34 mouse cellular contexts compared by ENCODE assay signal in genomic region chr16:92724526-92724925, GRCm38 (mm10).
DNase-seq lines count a peak whose midpoint lies in the region; ATAC-seq lines count a peak whose summit lies in the region.
"Had no signal": no experiment of that assay in that cellular context is flagged by ENCODE, and none has a peak within 500 bp of the region (broad histone marks: within the 10 kb centered on the region; RNA-seq: fewer than 3 reads in every experiment).

No protein-coding gene starts in this region.

- H3K9me3 ChIP-seq in liver, embryonic 12.5 days (replicated peaks), result no peaks in the 10 kb centered on the region
- H3K9me3 ChIP-seq: embryonic facial prominence, embryonic 10.5 days; embryonic facial prominence, embryonic 15.5 days; forebrain, embryonic 13.5 days; hindbrain, embryonic 12.5 days; liver, embryonic 15.5 days; lung, embryonic 15.5 days had no signal

- peak; percentile 31 for DNase-seq in CD4-positive, CD25-positive, alpha-beta regulatory T cell, adult 2 months (ENCODE audit: low read depth, low spot score)
- DNase-seq in MEL-GATA-1-ER (ENCODE audit: extremely low read depth, low read depth), result peak; percentile 76
- peak; percentile 20 for DNase-seq in induced T-regulatory cell, adult 2 months (ENCODE audit: low read depth)
- no peak for DNase-seq in cerebellum, adult 9-10 months
- DNase-seq in thymus, postnatal 14 days, result no peak
- DNase-seq: adrenal gland, adult 8-10 months; cerebellum, adult 11 months; cerebellum, postnatal 10 days; gastrocnemius, postnatal 25 days; heart, adult 18-20 months; heart, postnatal 36 days; kidney, adult 9 months; kidney, postnatal 10 days; liver; lung, postnatal 36 days; midbrain, embryonic 14.5 days; retina, postnatal 1 day; right cerebral cortex, postnatal 25 days; spleen, adult 18-20 months; thymus, adult 18-20 months; thymus, postnatal 36 days had no signal

- 0 out of 2 replicates have a peak, but pooled peaks have one; percentile 15 for ATAC-seq in neutrophil, adult 5-6 weeks (ENCODE audit: extremely low read depth, insufficient number of reproducible peaks, low FRiP score, poor library complexity, severe bottlenecking)
- no peak for ATAC-seq in liver, embryonic 12.5 days
- ATAC-seq: forebrain, embryonic 13.5 days; hindbrain, postnatal 0 days; intestine, postnatal 0 days had no signal

- H3K9ac ChIP-seq in liver, embryonic 12.5 days, result no peak overlapping the region
- H3K9ac ChIP-seq: embryonic facial prominence, embryonic 15.5 days; forebrain, embryonic 13.5 days; hindbrain, embryonic 12.5 days; liver, embryonic 15.5 days; lung, embryonic 15.5 days had no signal

- no peaks in the 10 kb centered on the region for H3K36me3 ChIP-seq in liver, embryonic 12.5 days
- H3K36me3 ChIP-seq: embryonic facial prominence, embryonic 10.5 days; embryonic facial prominence, embryonic 15.5 days; hindbrain, embryonic 12.5 days; liver, embryonic 15.5 days; lung, embryonic 15.5 days had no signal

- peaks cover 34% of the 10 kb centered on the region for H3K4me1 ChIP-seq in liver, embryonic 12.5 days

- no peaks in the 10 kb centered on the region for H3K27me3 ChIP-seq in liver, embryonic 12.5 days (replicated peaks)
- H3K27me3 ChIP-seq: CH12.LX; embryonic facial prominence, embryonic 15.5 days; forebrain, embryonic 13.5 days; hindbrain, embryonic 12.5 days; liver, embryonic 15.5 days; lung, embryonic 15.5 days had no signal

- H3K27ac ChIP-seq in liver, embryonic 12.5 days, result no peak overlapping the region
- H3K27ac ChIP-seq: embryonic facial prominence, embryonic 10.5 days; embryonic facial prominence, embryonic 15.5 days; forebrain, embryonic 13.5 days; hindbrain, embryonic 12.5 days; hindbrain, postnatal 0 days; liver, embryonic 15.5 days; lung, embryonic 15.5 days; stomach, postnatal 0 days had no signal

- H3K4me2 ChIP-seq in liver, embryonic 12.5 days, result no peak overlapping the region
- H3K4me2 ChIP-seq: embryonic facial prominence, embryonic 15.5 days; forebrain, embryonic 13.5 days; heart, embryonic 11.5 days; hindbrain, embryonic 12.5 days; liver, embryonic 15.5 days; lung, embryonic 15.5 days had no signal

- no peak overlapping the region for H3K4me3 ChIP-seq in liver, embryonic 12.5 days
- H3K4me3 ChIP-seq: embryonic facial prominence, embryonic 10.5 days; embryonic facial prominence, embryonic 15.5 days; forebrain, embryonic 13.5 days; hindbrain, embryonic 12.5 days; liver, embryonic 15.5 days; lung, embryonic 15.5 days had no signal

- 33% methylated on average over 3 of the region's 3 CpGs for WGBS in liver, embryonic 12.5 days (ENCODE audit: insufficient replicate concordance)

Comparison
In these comparisons a context has a peak if more than half of its experiments do, and no peak if none do; other contexts are left out.
1. DNase-seq: peak in CD4-positive, CD25-positive, alpha-beta regulatory T cell, adult 2 months (single experiment), MEL-GATA-1-ER (single experiment) and induced T-regulatory cell, adult 2 months (single experiment); none in cerebellum, adult 9-10 months (single experiment) and thymus, postnatal 14 days (single experiment).